8 mouse cellular contexts compared by ENCODE assay signal in the genomic region with DNA sequence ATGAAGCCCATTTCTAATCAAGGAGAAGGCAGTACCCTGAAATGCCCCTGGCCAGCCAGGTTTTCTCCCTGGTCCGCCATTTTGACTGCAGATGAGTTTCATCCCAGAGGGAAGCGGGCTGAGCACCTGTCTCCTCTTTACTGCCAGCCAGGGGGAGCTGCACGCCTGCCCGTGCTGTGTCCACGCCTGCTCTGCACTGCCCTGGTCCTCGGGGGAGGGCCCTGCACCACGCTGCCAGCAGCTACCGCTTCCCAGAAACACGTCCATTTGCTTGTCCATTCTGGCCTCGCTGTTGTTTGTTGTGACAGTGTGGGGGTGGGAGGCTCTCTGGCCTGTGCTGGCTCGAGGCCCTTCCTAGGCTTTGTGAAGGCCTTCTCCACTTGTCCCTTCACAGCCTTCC. TPM values are rescaled to one million over a fixed set of nuclear protein-coding genes. Genes with fewer than 3 reads are reported as not detected.
DNase-seq lines count a peak whose midpoint lies in the region; ATAC-seq and TF ChIP-seq lines count a peak whose summit lies in the region.

No protein-coding gene starts in this region.

- no peak overlapping the region for H3K4me3 ChIP-seq in hindbrain, embryonic 10.5 days
- H3K4me3 ChIP-seq in hindbrain, embryonic 12.5 days = no peak overlapping the region
- H3K4me3 ChIP-seq in E14TG2a.4 (replicated peaks; ENCODE audit: low read length) = peak overlapping the region; percentile 81
- no peak overlapping the region for H3K4me3 ChIP-seq in hindbrain, embryonic 15.5 days

- peak overlapping the region; percentile 8; the same call in 1 of the 2 replicates for H3K27ac ChIP-seq in hindbrain, embryonic 10.5 days
- no peak overlapping the region for H3K27ac ChIP-seq in hindbrain, embryonic 12.5 days
- H3K27ac ChIP-seq in hindbrain, embryonic 15.5 days (replicated peaks) = peak overlapping the region; percentile 37; the same call in 1 of the 2 replicates

- H3K4me1 ChIP-seq in hindbrain, embryonic 10.5 days (replicated peaks) = peaks cover 39% of the 10 kb centered on the region
- H3K4me1 ChIP-seq in hindbrain, embryonic 12.5 days = peaks cover 14% of the 10 kb centered on the region
- H3K4me1 ChIP-seq in E14TG2a.4 (replicated peaks; ENCODE audit: low read depth, low read length) = peaks cover 76% of the 10 kb centered on the region
- H3K4me1 ChIP-seq in hindbrain, embryonic 15.5 days (replicated peaks) = peaks cover 26% of the 10 kb centered on the region

- peak; percentile 25 for DNase-seq in hindbrain, embryonic 10.5 days (ENCODE audit: low spot score)
- DNase-seq in brain, adult 2 months (ENCODE audit: low read depth, low spot score) = peak; percentile 80
- no peak for DNase-seq in urinary bladder, adult 2 months (ENCODE audit: low spot score)
- DNase-seq in thymus, postnatal 4 days = no peak
- no peak for DNase-seq in thymus, postnatal 10 days (ENCODE audit: low spot score in 2 of 2)

- no peaks in the 10 kb centered on the region for H3K9me3 ChIP-seq in hindbrain, embryonic 10.5 days
- no peaks in the 10 kb centered on the region for H3K9me3 ChIP-seq in hindbrain, embryonic 12.5 days (replicated peaks)
- no peaks in the 10 kb centered on the region for H3K9me3 ChIP-seq in E14TG2a.4 (ENCODE audit: low read length)
- no peaks in the 10 kb centered on the region for H3K9me3 ChIP-seq in hindbrain, embryonic 15.5 days

- WGBS in hindbrain, embryonic 10.5 days = 62% methylated on average over 11 of the region's 11 CpGs
- 61% methylated on average over 11 of the region's 11 CpGs for WGBS in hindbrain, embryonic 12.5 days
- WGBS in hindbrain, embryonic 15.5 days = 46% methylated on average over 11 of the region's 11 CpGs

- no peak overlapping the region for H3K4me2 ChIP-seq in hindbrain, embryonic 12.5 days (replicated peaks)
- H3K4me2 ChIP-seq in hindbrain, embryonic 15.5 days = no peak overlapping the region

- peak; percentile 32 for TF ChIP-seq CTCF in E14TG2a.4 (conservative IDR thresholded peaks at IDR 0.05; ENCODE audit: low read length)

- H3K36me3 ChIP-seq in hindbrain, embryonic 10.5 days = peaks cover 99% of the 10 kb centered on the region
- H3K36me3 ChIP-seq in hindbrain, embryonic 12.5 days = peaks cover 97% of the 10 kb centered on the region
- peaks cover 72% of the 10 kb centered on the region for H3K36me3 ChIP-seq in E14TG2a.4 (ENCODE audit: insufficient read depth, low read length)
- H3K36me3 ChIP-seq in hindbrain, embryonic 15.5 days = peaks cover 85% of the 10 kb centered on the region

- H3K9ac ChIP-seq in hindbrain, embryonic 12.5 days = no peak overlapping the region
- H3K9ac ChIP-seq in hindbrain, embryonic 15.5 days = no peak overlapping the region

- no peaks in the 10 kb centered on the region for H3K27me3 ChIP-seq in hindbrain, embryonic 10.5 days (ENCODE audit: insufficient read depth, poor library complexity, severe bottlenecking)
- no peaks in the 10 kb centered on the region for H3K27me3 ChIP-seq in hindbrain, embryonic 12.5 days
- H3K27me3 ChIP-seq in E14TG2a.4 (ENCODE audit: insufficient read depth, low read length) = no peaks in the 10 kb centered on the region
- no peaks in the 10 kb centered on the region for H3K27me3 ChIP-seq in hindbrain, embryonic 15.5 days

- ATAC-seq in hindbrain, embryonic 12.5 days (ENCODE audit: low FRiP score) = no peak
- ATAC-seq in hindbrain, embryonic 15.5 days (ENCODE audit: low FRiP score, low read depth) = 0 out of 2 replicates have a peak, but pooled peaks have one; percentile 21

RNA-seq across cellular contexts. Expression of a gene that starts 33.3 kb away (rescaled TPM):
- 47.3 and 55.7 TPM in 2 replicates for polyA plus RNA-seq in hindbrain, embryonic 10.5 days (2016; fragmentation: Nextera tagmentation; extraction: Ambion mirVana)
- polyA plus RNA-seq in hindbrain, embryonic 12.5 days (2016; fragmentation: Nextera tagmentation; extraction: Ambion mirVana) = 26.2 and 29.6 TPM in 2 replicates
- 33.2 and 40.7 TPM in 2 replicates for polyA plus RNA-seq in hindbrain, embryonic 15.5 days (2015; fragmentation: Nextera tagmentation; extraction: Ambion mirVana)
- 21.2 and 27.2 TPM in 2 replicates for polyA plus RNA-seq in urinary bladder, adult 2 months (2012; rRNA removed)

Comparison
In these comparisons a context has a peak if more than half of its experiments do, and no peak if none do; other contexts are left out.
1. DNase-seq: peak in hindbrain, embryonic 10.5 days (single experiment) and brain, adult 2 months (single experiment); none in urinary bladder, adult 2 months (single experiment), thymus, postnatal 4 days (single experiment) and thymus, postnatal 10 days (0 of 2).